Mouse (Mus musculus): ENCODE measurements around the gene Lpin2.

Lpin2 gene

GRCm38 (mm10) chr17:71252101-71252500 lies 69.7 kb downstream of the Lpin2 start:
- in situ Hi-C loops (cut with MboI; ENCODE audit: unreplicated experiment in 2 of 2) = loop anchor here in 1 of 2 experiments (10.0 kb wide), 1 partner anchor 113 kb away; no protein-coding TSS in a partner anchor

DNA sequence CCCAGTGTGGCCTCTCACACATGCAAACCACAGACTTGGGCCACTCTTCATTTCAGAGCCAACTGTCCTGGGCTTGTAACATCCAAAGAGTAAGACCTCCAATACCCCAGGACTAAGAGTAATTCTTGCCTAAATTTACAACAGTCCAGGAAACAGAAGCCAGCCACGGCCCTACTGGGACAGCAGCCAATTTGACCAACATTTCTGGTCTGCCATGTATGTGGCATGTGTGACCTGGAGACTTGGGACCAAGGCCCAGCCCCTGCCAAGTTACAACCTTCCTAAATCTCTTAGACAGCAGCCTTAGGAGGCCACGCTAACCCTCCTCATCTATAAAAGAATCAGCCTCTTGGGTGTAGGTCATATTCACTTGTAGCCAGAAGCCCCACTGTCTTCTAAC lies 71.0 kb downstream of the Lpin2 start:
- in situ Hi-C loops (cut with MboI; ENCODE audit: unreplicated experiment in 2 of 2) = loop anchor here in 1 of 2 experiments (10.0 kb wide), 1 partner anchor 111 kb away; no protein-coding TSS in a partner anchor

- in situ Hi-C loops (cut with MboI; ENCODE audit: unreplicated experiment in 2 of 2) = loop anchor here in 1 of 2 experiments (10.0 kb wide), 1 partner anchor 111 kb away; no protein-coding TSS in a partner anchor
Measured at GRCm38 (mm10) chr17:71254106-71254505, 71.7 kb downstream of the Lpin2 start.

DNA sequence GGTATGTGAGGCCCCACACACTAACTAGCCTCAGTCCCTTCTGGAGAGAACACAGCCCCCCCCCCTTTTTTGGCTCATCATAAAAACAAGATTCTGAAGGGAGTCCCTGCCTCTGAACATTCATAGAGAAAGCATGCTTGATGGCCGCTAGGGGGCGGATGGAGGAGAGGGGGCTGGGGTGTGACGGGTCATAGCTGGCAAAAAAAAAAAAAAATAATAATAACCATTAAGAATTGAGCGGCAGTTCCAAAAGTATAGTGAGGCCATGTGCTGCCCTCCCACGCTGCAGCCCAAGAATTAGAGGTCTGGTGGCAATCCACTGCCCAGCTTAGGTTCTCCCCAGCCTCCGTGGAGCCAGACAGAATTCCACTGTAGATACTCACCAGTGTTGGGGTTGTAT lies 72.4 kb downstream of the Lpin2 start:
- in situ Hi-C loops (cut with MboI; ENCODE audit: unreplicated experiment in 2 of 2) = loop anchor here in 1 of 2 experiments (10.0 kb wide), 1 partner anchor 110 kb away; no protein-coding TSS in a partner anchor

- in situ Hi-C loops (cut with MboI; ENCODE audit: unreplicated experiment in 2 of 2) = loop anchor here in 1 of 2 experiments (10.0 kb wide), 1 partner anchor 109 kb away; no protein-coding TSS in a partner anchor
Measured at GRCm38 (mm10) chr17:71256068-71256615, 73.8 kb downstream of the Lpin2 start.

- in situ Hi-C loops (cut with MboI; ENCODE audit: unreplicated experiment in 2 of 2) = loop anchor here in 1 of 2 experiments (10.0 kb wide), 1 partner anchor 108 kb away; no protein-coding TSS in a partner anchor
Measured at GRCm38 (mm10) chr17:71256806-71257536, 74.6 kb downstream of the Lpin2 start.

GRCm38 (mm10) chr17:71259727-71260126 lies 77.4 kb downstream of the Lpin2 start:
- in situ Hi-C loops (cut with MboI; ENCODE audit: unreplicated experiment in 2 of 2) = loop anchor here in 1 of 2 experiments (10.0 kb wide), 1 partner anchor 105 kb away; no protein-coding TSS in a partner anchor

DNA sequence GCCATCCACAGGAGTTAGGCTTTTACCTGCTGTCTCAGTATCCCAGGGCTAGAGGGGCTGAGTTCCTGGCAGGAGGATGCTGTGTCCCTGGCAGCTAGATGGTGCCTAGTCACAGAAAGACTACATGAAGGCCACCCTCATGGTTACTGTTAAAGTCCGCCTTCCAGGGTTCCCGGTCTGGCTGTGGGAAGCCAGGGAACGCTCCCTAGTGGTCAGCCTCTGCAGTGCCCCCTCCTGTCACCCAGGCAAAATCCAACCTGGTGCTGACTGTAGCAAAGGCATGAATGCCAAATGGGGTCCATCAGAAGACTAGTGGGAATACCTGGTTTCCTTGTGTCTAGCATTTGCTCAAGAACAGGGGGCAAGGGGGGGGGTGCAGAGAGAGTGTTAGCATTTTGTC lies 78.3 kb downstream of the Lpin2 start:
- in situ Hi-C loops (cut with MboI; ENCODE audit: unreplicated experiment in 2 of 2) = no loop called here

DNA sequence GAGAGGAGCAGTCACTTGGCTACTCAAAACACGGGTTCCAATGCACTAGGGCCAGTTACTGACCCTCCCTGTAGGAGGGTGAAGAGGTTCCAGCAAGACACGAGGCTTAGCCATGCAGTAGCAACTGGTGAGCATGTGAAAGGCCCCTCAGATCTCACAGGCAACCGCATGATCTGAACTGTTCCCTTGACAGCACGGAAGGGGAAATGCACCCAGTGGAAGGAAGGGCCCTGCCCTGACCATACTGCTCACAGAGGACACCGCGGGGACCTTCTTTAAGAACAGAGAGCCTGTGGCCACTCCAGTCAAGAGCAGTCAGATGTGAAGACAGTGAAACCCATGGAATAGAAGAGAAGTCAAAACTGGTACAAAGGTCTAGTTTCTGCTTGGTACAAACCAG lies 80.8 kb downstream of the Lpin2 start:
- in situ Hi-C loops (cut with MboI; ENCODE audit: unreplicated experiment in 2 of 2) = no loop called here

- in situ Hi-C loops (cut with MboI; ENCODE audit: unreplicated experiment in 2 of 2) = no loop called here
Measured at GRCm38 (mm10) chr17:71264739-71265138, 82.4 kb downstream of the Lpin2 start.

DNA sequence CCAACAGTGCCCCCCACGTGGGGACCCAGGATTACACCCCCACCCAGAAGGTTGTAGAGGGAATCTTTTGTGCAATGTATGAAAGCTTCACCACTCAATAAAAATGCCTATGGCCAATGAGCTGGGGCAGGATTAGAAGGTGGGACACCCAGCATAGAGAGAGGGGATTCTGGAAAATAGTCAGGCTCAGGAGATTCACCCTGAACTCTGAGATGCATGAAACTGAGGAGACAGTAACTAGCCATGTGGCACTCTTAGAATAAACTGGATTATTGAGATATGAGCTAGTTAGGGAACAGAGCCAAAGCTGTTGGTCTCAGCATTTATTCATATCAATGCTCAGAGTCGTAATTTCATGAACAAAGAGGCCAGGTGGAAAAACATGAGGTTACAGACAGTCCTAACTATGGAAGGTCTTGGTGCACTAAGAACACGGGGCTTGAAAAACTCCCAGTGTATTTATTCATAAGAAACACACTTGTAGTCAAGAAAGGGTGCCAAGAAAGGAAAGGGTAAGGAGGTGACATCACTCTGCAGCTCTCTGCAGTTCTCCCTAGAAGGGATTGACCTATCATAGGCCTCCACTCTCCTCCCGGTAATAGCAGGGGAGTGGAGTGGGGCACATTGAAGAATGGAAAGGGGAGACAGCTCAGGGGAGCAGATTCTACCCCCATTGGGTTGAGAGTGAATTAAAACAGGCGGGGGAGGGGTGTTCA lies 83.1 kb downstream of the Lpin2 start:
- in situ Hi-C loops (cut with MboI; ENCODE audit: unreplicated experiment in 2 of 2) = no loop called here

DNA sequence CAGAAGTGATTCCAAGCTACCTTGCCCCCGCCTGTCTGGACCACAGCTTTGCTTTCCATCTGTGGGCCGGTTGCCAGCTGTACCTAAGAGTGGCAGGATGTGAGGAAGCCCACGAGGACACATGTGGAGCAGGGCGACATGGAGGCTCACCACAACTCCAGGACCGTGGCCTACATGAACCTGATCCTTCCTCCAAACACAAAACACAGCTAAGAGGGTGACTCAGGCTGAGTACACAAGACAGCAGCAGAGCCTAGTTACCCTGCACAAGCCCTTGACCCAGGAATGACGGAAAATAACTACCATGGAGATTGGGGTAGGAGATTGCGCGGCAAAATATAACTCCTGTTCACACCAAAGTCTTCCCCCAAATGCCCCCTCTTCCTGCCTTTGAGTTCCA lies 85.0 kb downstream of the Lpin2 start:
- in situ Hi-C loops (cut with MboI; ENCODE audit: unreplicated experiment in 2 of 2) = no loop called here

- in situ Hi-C loops (cut with MboI; ENCODE audit: unreplicated experiment in 2 of 2) = no loop called here
Measured at GRCm38 (mm10) chr17:71268152-71268551, 85.8 kb downstream of the Lpin2 start.

GRCm38 (mm10) chr17:71268599-71268998 lies 86.2 kb downstream of the Lpin2 start:
- in situ Hi-C loops (cut with MboI; ENCODE audit: unreplicated experiment in 2 of 2) = no loop called here

DNA sequence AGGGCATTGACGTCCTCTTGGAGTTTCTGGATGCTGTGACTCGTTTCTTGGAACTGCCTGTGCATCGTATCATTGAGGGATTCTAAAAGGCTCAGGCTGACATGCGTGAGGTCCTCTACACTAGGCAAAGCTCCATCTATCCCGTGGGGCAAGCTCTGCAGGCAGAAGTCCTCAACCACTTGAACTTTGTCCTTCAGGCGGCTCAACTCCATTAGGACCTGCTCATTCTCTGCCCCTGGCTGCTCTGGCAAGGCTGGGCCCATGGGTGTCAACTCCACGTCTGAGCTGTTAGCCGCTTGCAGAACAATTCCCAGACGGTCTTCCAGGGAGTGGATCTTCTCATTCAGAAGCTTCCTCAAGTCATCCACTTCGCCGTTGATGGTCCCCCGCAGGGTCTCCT lies 91.5 kb downstream of the Lpin2 start:
- in situ Hi-C loops (cut with MboI; ENCODE audit: unreplicated experiment in 2 of 2) = no loop called here

GRCm38 (mm10) chr17:71276771-71277170 lies 94.4 kb downstream of the Lpin2 start:
- in situ Hi-C loops (cut with MboI; ENCODE audit: unreplicated experiment in 2 of 2) = loop anchor here in 1 of 2 experiments (25.0 kb wide), 1 partner anchor 1511 kb away; no protein-coding TSS in a partner anchor

GRCm38 (mm10) chr17:71277701-71278491 lies 95.5 kb downstream of the Lpin2 start:
- in situ Hi-C loops (cut with MboI; ENCODE audit: unreplicated experiment in 2 of 2) = loop anchor here in 1 of 2 experiments (25.0 kb wide), 1 partner anchor 1509 kb away; no protein-coding TSS in a partner anchor

DNA sequence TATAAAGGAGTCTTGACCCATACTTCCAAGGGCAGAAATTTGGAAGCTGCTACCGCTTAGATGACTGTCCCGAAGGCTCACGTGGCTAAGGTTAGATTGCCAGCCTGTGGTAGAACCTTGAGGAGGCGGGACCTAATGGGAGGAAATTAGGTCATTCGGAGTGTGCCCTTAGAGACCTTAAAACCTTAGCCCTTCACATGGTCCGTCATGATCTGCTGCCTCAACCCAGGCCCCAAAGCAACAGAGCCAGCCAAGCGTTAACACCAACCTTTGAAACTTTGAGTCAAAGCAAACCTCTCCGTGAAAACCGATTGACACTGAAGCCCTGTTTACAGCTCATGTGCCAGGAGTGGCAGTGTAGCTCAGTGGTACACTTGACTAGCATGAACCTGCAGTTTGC lies 100.4 kb downstream of the Lpin2 start:
- in situ Hi-C loops (cut with MboI; ENCODE audit: unreplicated experiment in 2 of 2) = loop anchor here in 1 of 2 experiments (25.0 kb wide), 1 partner anchor 1505 kb away; no protein-coding TSS in a partner anchor

DNA sequence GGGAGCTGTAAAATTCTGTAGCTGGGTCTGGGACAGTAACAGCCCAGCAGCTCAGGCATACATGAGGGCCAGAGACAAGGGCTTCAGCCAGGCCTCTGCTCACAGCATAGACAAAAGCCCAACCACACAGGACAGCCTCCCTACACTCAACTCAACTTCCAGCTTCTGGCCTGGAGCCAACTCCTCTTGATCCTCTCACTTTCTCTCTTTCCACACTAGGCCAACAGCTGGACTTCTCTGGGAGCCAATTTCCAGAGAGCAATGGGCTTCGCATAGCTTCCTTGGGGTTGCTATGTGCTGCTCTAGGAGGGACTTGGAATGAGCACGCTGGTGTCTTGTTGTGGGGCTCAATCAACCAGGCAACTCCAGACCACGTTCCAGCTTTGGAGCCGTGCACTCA lies 100.9 kb downstream of the Lpin2 start:
- in situ Hi-C loops (cut with MboI; ENCODE audit: unreplicated experiment in 2 of 2) = loop anchor here in 1 of 2 experiments (25.0 kb wide), 1 partner anchor 1504 kb away; no protein-coding TSS in a partner anchor

DNA sequence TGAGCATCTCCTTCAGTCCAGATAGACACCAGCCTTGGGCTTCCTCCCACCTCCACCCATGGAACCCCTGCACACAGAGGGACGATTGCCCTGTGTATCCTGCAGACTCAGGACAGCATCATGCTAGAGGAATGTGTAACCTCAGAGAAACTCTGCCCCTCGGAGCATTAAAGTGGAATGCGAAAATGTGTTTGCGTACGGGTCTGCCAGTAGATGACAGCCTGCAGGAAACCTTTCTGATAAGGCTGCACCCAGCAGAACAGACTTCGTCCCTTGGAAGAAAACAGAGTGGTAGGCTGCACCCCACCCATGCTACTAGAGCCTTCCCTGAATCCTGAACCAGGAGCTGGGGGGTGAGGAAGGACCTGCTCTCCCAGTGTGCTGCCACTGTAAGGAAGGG lies 102.5 kb downstream of the Lpin2 start:
- in situ Hi-C loops (cut with MboI; ENCODE audit: unreplicated experiment in 2 of 2) = loop anchor here in 1 of 2 experiments (25.0 kb wide), 1 partner anchor 1502 kb away; no protein-coding TSS in a partner anchor

All from v-Abl transformed pro-B cells (cell line).